Mouse (Mus musculus) bone marrow macrophage, adult 2 months (primary cell): ENCODE measurements around the gene Cdh13.

Source experiments
- CTCF ChIP-seq: IDR thresholded peaks from 2 replicates; pipeline ENCODE4 v1.5.1; 2012; ENCODE audit warnings: low read depth, mild to moderate bottlenecking, low read length, moderate library complexity
- POLR2A ChIP-seq: IDR thresholded peaks from 2 replicates; pipeline ENCODE4 v1.6.1; 2012; ENCODE audit warnings: mild to moderate bottlenecking, low read depth, low read length, borderline replicate concordance

DNA sequence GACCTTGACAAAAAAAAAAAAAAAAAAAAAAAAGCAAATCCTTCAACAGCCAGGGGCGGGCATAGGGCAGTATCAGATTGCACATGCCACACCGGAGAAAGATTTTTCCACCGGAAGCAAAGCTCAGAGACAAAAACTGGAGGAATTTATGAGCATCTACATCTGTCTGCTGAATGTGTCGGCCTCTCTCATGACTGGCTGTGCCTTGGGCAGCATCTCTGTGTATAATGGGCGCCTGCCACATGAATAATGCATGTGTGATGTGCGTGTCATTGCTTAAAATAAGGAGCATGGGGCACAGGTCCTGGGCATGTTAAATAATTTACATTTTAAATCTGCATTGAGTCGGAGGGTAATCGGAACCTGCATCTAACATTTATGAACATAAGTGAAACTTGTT lies 876.3 kb downstream of the Cdh13 start:
- TF ChIP-seq POLR2A: no peak
- TF ChIP-seq CTCF: no peak
